Mouse (Mus musculus): Measurements from ENCODE around the gene Aebp1. TPM values are rescaled to one million over a fixed set of nuclear protein-coding genes. Genes with fewer than 3 reads are reported as not detected.
"Not testable (repeated sequence)": the region's sequence is repeated elsewhere in the genome, so short reads cannot be mapped to it uniquely, and the experiment has no call there.

Aebp1 gene
- polyA plus RNA-seq, 1 experiment: 18.7 TPM

DNA sequence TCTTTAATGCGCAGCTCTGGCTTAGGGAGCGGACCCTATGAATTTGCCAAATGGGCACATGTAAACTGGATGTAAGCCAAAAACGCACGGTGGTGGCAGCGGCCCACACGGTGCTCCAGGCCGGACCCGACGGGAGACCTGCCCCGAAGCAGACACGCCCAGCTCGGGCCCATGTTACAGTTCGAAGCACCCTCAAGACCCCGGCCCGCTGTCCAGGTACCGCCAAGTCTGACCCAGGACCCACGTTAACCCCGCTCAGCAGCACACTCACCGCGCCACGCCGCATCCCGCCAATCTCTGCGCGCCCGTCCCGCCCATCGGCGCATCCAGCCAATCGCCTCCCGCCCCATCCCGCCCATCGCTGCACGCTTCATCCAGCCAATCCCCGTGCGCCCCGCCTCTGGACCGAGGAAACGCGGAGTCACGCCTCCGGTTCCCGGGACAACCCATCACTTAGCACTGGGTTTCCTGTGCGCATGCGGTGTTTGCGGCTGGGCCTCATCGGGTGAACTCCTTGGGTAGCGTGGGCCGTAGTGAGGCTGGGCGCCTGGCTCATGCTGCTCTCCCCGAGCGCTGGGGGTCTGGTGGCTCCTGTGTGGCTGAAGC, 16.3 kb downstream of the Aebp1 start, which contains the start of gene Pold2:
Gene Pold2 (minus strand): TSS at position 372 of the 606 bp plus-strand sequence.
- peak; percentile 99 for DNase-seq (ENCODE audit: low read depth)
- TF ChIP-seq CTCF (IDR thresholded peaks at IDR 0.05; ENCODE audit: borderline replicate concordance, extremely low read depth, insufficient read depth, insufficient read length) (no peak), POLR2A (IDR thresholded peaks at IDR 0.05; ENCODE audit: borderline replicate concordance, extremely low read depth, insufficient read depth, insufficient read length, poor library complexity, severe bottlenecking) (peak; percentile 41; the same call in 1 of the 2 replicates)

- no peak for DNase-seq (ENCODE audit: low read depth)
- TF ChIP-seq POLR2A (IDR thresholded peaks at IDR 0.05; ENCODE audit: borderline replicate concordance, extremely low read depth, insufficient read depth, insufficient read length, poor library complexity, severe bottlenecking): no peak
- TF ChIP-seq CTCF (IDR thresholded peaks at IDR 0.05; ENCODE audit: borderline replicate concordance, extremely low read depth, insufficient read depth, insufficient read length): no peak
These were observed 16.9 kb downstream of the Aebp1 start for GRCm38 (mm10) chr11:5878661-5879060.

- TF ChIP-seq POLR2A (IDR thresholded peaks at IDR 0.05; ENCODE audit: borderline replicate concordance, extremely low read depth, insufficient read depth, insufficient read length, poor library complexity, severe bottlenecking) (no peak), CTCF (IDR thresholded peaks at IDR 0.05; ENCODE audit: borderline replicate concordance, extremely low read depth, insufficient read depth, insufficient read length) (peak; percentile 75)
These were observed 18.2 kb downstream of the Aebp1 start for GRCm38 (mm10) chr11:5879905-5880304.

DNA sequence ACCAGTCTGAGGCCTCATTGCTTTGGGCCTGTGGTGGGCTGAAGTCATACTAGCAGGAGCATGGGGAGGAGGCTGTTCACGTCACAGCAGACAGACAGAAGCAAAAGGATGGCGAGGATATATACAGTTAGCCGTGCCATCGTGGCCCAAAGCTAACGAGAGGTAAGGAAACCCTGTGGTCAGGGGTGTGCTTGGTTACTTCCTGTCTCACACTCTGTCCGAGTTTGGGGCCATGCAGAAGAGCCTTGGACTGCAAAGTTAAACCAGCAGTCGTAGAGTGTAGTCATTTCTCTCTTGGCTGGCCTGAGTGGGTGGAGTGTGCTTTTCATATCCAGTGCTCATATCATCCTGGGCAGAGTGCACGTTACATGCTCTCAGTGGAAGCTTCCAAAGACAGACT, 20.8 kb downstream of the Aebp1 start:
- TF ChIP-seq POLR2A (IDR thresholded peaks at IDR 0.05; ENCODE audit: borderline replicate concordance, extremely low read depth, insufficient read depth, insufficient read length, poor library complexity, severe bottlenecking) (no peak), CTCF (IDR thresholded peaks at IDR 0.05; ENCODE audit: borderline replicate concordance, extremely low read depth, insufficient read depth, insufficient read length) (no peak)
- DNase-seq (ENCODE audit: low read depth): no peak

More at GRCm38 (mm10) chr11:5879905-5880304, 18.2 kb downstream of the Aebp1 start:
- DNase-seq (ENCODE audit: low read depth): peak; percentile 69

DNA sequence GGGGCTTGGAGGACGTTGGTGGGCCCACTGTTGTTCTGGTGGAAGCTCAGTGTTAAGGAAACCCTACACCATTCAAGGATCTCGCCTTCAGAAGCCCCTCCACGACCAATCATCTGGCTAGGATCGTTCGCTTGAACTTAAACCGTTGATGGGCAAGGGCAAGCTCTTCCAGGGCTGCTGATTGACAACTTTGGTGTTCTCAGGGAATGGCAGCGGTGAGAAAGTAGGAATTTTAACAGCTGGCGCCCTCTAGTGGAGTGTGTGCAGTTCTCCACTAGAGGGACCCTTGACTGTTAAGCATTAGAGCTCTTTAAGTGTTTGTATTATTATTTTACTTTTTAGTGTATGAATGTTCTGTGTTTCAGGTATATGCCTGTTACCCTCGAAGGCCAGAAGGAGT, 24.4 kb downstream of the Aebp1 start:
- peak; percentile 80 for DNase-seq (ENCODE audit: low read depth)
- TF ChIP-seq CTCF (IDR thresholded peaks at IDR 0.05; ENCODE audit: borderline replicate concordance, extremely low read depth, insufficient read depth, insufficient read length) (peak; percentile 81), POLR2A (IDR thresholded peaks at IDR 0.05; ENCODE audit: borderline replicate concordance, extremely low read depth, insufficient read depth, insufficient read length, poor library complexity, severe bottlenecking) (no peak)

DNA sequence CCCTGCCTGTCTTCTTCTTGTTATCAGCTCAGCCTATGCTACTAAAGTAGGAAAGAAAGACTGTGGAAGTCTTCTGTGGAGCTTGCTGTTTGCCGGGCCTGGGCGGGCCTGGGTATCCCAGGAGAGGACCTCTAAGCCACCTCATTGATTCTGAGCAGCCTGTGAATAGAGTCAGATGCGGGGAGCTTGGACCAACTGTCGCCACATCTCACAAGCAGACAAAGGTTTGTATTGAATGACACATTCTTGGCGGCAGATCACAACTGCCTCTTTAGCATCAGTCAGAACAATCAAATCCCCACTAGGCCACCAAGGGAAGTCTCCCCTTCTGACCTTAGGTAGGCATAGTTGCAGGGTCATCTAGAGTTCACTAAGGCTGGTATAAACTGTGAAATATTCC, 25.5 kb downstream of the Aebp1 start:
- DNase-seq (ENCODE audit: low read depth): peak; percentile 59
- TF ChIP-seq CTCF (IDR thresholded peaks at IDR 0.05; ENCODE audit: borderline replicate concordance, extremely low read depth, insufficient read depth, insufficient read length) (no peak), POLR2A (IDR thresholded peaks at IDR 0.05; ENCODE audit: borderline replicate concordance, extremely low read depth, insufficient read depth, insufficient read length, poor library complexity, severe bottlenecking) (no peak)

- not testable (repeated sequence) for DNase-seq (ENCODE audit: low read depth)
These were observed 26.8 kb downstream of the Aebp1 start for GRCm38 (mm10) chr11:5888563-5888962.

DNA sequence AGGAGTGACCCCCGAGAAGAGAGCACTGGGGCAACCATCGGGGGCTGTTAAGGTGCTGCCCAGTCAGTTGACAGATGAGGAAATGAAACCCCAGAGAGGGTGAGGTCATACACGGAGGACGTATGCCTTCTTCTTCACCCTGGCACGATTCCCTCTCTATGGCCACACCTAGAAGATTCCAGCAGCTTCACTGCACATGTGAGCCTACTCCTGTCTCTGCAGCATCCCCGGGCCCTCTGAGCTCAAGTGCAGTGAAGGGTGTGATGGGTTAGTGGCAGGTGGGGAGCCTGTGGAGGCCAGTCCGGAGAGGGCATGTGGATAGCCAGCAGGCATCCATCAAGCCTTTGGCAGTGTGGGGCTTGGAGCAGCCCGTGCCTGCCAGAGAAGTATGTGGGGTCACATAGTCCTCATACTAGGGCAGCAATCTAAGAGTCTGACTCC, 30.4 kb downstream of the Aebp1 start:
- TF ChIP-seq CTCF (IDR thresholded peaks at IDR 0.05; ENCODE audit: borderline replicate concordance, extremely low read depth, insufficient read depth, insufficient read length) (no peak), POLR2A (IDR thresholded peaks at IDR 0.05; ENCODE audit: borderline replicate concordance, extremely low read depth, insufficient read depth, insufficient read length, poor library complexity, severe bottlenecking) (no peak)
- no peak for DNase-seq (ENCODE audit: low read depth)

DNA sequence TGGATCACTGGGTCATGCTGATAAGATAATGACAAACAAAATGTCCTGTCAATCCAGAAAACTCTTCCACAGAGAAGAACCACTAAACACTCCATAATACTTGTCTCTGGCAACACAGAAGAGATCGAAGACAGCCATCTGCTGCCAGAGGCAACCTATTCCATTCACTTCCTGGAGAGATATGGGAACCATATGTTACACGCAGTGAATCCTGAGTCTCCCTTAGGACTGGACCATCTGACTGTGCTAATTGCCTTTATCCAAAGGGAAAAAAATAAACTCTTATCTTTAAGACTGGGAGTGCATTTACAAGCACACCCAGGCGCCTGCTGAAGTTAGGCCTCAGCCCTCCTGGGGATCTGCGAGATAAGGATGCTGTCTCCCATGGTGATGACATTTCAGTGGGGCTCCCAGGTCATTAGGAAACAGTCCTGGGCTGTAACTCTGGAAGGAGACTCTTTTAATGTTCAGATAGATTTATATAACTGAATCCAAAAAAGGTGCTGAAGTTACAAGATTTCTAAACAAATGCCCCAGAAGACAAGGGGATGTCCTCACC, 31.1 kb downstream of the Aebp1 start:
- TF ChIP-seq POLR2A (IDR thresholded peaks at IDR 0.05; ENCODE audit: borderline replicate concordance, extremely low read depth, insufficient read depth, insufficient read length, poor library complexity, severe bottlenecking) (no peak), CTCF (IDR thresholded peaks at IDR 0.05; ENCODE audit: borderline replicate concordance, extremely low read depth, insufficient read depth, insufficient read length) (no peak)

DNA sequence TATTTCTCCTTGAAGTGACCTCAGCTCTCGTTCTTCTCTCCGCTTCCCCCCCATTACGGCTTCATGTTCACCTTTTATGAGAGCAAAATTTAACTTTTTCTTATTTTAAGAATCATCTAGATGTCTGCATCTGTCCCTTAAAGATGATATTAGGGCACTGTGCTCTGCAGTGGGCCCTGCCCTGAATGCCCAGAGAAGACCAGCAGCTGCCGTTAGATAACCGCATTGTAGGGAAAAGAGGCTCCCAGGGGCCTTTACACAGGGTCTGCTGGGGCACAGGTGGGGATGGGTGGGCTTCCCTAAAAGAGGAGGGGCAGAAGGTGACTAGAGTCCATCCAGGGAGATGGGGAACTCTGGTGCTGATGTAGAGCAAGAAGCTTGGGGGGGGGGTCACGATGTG, 32.1 kb downstream of the Aebp1 start:
- TF ChIP-seq POLR2A (IDR thresholded peaks at IDR 0.05; ENCODE audit: borderline replicate concordance, extremely low read depth, insufficient read depth, insufficient read length, poor library complexity, severe bottlenecking) (no peak), CTCF (IDR thresholded peaks at IDR 0.05; ENCODE audit: borderline replicate concordance, extremely low read depth, insufficient read depth, insufficient read length) (no peak)
- no peak for DNase-seq (ENCODE audit: low read depth)

More for the DNA sequence above, 31.1 kb downstream of the Aebp1 start:
- peak; percentile 64 for DNase-seq (ENCODE audit: low read depth)

GRCm38 (mm10) chr11:5897230-5897629, 35.5 kb downstream of the Aebp1 start:
- TF ChIP-seq CTCF (IDR thresholded peaks at IDR 0.05; ENCODE audit: borderline replicate concordance, extremely low read depth, insufficient read depth, insufficient read length): no peak
- no peak for TF ChIP-seq POLR2A (IDR thresholded peaks at IDR 0.05; ENCODE audit: borderline replicate concordance, extremely low read depth, insufficient read depth, insufficient read length, poor library complexity, severe bottlenecking)
- no peak for DNase-seq (ENCODE audit: low read depth)

- no peak for DNase-seq (ENCODE audit: low read depth)
- TF ChIP-seq POLR2A (IDR thresholded peaks at IDR 0.05; ENCODE audit: borderline replicate concordance, extremely low read depth, insufficient read depth, insufficient read length, poor library complexity, severe bottlenecking): no peak
- no peak for TF ChIP-seq CTCF (IDR thresholded peaks at IDR 0.05; ENCODE audit: borderline replicate concordance, extremely low read depth, insufficient read depth, insufficient read length)
These were observed 36.1 kb downstream of the Aebp1 start for GRCm38 (mm10) chr11:5897839-5898238.
